Mouse (Mus musculus) large intestine, adult 2 months (tissue): ENCODE measurements at regions not wholly inside any gene's neighbourhood (a gene's known extent, or its start where the extent isn't known, plus 50 kb on each side); places are given as distances from the start of the nearest gene placed in this dataset.
A peak's percentile ranks its signal among the peaks of the same experiment; 100 is the strongest.
"Not testable (repeated sequence)": the region's sequence is repeated elsewhere in the genome, so short reads cannot be mapped to it uniquely, and the experiment has no call there.

Experiments
- DNase-seq: peaks from one replicate; pipeline ENCODE4 v3.0.0-alpha.2; 2012; ENCODE audit warnings: low read depth, low spot score
- WGBS: fragments of 180-500 bp; shearing (Covaris S2); methylation state at CpG from one replicate; pipeline ENCODE4 v1.1.7; 2018; 5-methylcytosine and 5-hydroxymethylcytosine counted together

- no CpG with 5 or more reads among the region's 6 CpGs for WGBS
Measured at GRCm38 (mm10) chr12:82056782-82057611, 112.1 kb upstream of the Sipa1l1 start.

GRCm38 (mm10) chr12:82064986-82065385 is 104.1 kb upstream of the Sipa1l1 start:
- 65% methylated on average over 4 of the region's 4 CpGs for WGBS
- DNase-seq = no peak

More at GRCm38 (mm10) chr12:82056782-82057611, 112.1 kb upstream of the Sipa1l1 start:
- DNase-seq = not testable (repeated sequence)

GRCm38 (mm10) chr12:82066860-82067259 is 102.3 kb upstream of the Sipa1l1 start:
- WGBS = 64% methylated on average over 4 of the region's 4 CpGs
- no peak for DNase-seq

DNA sequence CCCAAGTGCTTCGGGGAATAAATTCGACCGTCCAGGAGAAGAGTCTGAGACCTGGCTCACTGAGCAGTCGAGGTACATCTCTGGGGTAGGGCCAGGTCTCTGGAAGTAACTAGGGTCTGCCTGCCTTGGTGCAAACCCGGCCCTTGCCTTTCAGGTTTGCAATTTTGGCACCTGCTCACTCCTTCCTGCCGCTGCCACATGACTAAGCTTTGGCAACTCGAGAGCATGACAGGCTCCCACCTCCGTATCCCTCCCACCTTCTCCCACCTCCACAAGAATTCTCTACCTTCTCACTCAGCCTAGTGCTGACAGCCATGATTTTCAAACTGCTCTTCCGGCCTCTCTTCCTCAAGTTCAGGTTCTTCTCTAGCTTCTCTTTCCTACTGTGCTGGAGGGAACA is 99.5 kb upstream of the Sipa1l1 start:
- WGBS = 88% methylated on average over 9 of the region's 9 CpGs
- DNase-seq = no peak

- no peak for DNase-seq
- WGBS = 53% methylated on average over 13 of the region's 13 CpGs
Measured at GRCm38 (mm10) chr12:82072810-82073465, 96.2 kb upstream of the Sipa1l1 start.

GRCm38 (mm10) chr12:82075479-82076221 is 93.5 kb upstream of the Sipa1l1 start:
- 75% methylated on average over 13 of the region's 13 CpGs for WGBS
- no peak for DNase-seq

DNA sequence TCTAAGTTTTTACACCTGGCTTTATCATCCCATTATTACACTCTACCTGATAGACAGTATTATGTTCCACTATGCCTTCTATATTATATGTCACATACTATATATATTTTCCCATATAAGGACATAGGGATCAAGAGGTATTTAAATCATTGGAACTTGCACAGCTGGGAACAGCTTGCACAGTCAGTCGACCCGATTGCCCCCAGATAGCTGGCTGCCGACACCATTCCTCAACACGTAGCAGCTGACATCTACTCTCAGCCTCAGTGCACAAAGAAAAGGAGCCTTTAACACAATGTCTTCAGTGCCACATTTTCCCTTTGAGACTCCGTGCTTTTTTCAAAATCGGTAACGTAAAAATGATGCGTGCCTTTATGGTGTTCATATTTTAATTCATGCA is 92.4 kb upstream of the Sipa1l1 start:
- DNase-seq = no peak
- 83% methylated on average over 8 of the region's 8 CpGs for WGBS

GRCm38 (mm10) chr12:82077945-82078344 is 91.2 kb upstream of the Sipa1l1 start:
- 91% methylated on average over 5 of the region's 5 CpGs for WGBS
- no peak for DNase-seq

DNA sequence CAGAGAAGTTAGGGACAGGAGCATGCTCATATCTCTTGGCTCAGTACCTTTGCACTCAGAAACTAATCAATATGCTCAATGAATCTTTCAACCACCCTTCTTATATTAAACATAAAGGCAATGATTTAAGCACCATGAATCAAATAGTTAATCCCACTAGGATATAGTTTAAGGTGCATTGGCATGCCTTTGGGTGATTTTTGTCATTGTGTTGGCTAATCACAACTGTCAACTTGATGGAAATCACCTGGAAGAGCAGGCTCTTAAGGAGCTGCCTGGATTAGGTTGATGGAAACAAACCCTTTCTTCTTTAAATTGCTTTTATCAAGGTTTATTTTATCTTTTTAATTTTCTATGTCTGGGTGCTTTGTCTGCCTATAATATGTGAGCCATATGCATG is 90.4 kb upstream of the Sipa1l1 start:
- DNase-seq = no peak

DNA sequence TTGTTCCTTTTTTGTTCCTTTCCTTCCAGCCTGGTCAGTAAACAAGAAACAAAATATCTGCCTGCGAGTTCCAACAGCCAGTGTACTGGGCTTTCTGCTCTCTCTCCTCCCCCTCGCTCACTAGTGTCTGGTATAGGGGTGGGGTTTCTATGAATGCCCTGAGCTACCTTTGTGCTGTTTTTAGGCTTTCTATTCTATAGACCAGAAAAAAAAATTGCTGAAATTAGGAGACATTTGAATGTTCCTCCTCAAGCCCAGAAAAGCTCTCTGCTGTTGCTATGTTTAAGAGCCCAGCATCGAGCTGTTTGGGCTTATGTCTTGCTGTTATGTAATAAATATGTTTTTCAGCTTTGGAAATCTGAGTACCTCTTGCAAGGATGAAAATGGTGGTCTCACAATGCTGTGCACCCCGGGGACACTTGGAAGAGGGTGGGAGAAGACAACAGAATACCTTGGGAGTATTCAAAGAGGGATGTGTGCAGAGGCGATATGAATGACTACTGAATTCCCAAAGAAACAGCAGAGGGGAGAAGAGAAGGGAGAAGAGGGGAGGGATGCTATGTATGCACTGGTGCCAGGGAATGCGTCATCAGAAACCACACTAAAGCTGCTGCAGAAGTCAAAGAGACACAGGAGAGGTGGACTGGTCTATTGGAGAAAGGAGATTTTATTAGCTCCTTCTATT is 88.8 kb upstream of the Sipa1l1 start:
- no peak for DNase-seq
- WGBS = 75% methylated on average over 6 of the region's 6 CpGs

GRCm38 (mm10) chr12:82082596-82082995 is 86.5 kb upstream of the Sipa1l1 start:
- 98% methylated on average over 4 of the region's 4 CpGs for WGBS
- not testable (repeated sequence) for DNase-seq

DNA sequence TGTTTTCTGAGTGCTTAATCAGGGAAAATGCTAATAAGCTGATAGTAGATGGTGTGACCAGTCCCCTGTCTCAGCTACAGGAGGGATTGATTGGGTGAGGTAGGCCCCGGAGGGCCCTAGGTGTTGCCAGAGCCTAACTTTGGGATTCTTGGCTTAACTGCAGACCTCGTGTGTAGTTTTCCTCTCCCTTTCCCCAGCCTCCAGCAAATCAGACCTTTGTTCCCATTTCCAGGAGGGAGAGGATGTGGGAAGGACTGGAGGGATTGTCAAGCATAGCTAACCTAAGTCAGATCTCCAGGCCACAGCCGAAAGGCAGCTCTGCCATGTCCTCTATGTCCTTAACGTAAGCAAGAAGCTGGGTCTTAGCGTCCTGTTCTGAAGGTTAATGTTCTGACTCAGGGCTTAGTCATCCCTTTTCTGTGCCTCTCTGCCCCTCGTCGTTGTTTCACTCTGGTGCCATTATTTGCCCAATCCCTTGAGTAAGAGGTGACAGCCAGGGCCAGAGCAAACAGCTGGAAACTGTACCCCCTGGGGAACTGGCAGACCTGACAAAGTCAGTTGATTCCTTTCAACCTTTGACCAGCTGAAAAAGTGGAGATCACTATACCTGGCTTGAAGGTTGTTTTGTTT is 83.2 kb upstream of the Sipa1l1 start:
- DNase-seq = no peak
- WGBS = 41% methylated on average over 7 of the region's 7 CpGs

DNA sequence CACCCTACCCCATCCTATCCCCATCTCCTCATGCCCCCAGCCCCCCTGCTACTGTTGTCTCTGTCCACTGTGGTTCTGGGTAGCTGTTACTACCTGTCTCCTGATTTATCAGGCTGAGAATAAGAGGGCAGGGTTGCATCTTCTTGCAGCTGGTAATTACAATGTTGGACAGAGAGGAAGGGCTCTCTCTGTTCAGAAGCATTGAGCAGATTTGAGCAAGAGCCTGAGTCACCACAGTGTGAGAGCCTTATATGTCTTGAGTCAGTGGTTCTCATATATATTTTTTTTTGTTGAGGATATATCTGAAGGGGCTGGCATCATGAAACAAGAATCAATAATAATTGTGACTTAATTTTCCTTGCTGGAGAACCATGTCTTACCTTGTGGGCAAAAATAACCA is 82.7 kb upstream of the Sipa1l1 start:
- no peak for DNase-seq

DNA sequence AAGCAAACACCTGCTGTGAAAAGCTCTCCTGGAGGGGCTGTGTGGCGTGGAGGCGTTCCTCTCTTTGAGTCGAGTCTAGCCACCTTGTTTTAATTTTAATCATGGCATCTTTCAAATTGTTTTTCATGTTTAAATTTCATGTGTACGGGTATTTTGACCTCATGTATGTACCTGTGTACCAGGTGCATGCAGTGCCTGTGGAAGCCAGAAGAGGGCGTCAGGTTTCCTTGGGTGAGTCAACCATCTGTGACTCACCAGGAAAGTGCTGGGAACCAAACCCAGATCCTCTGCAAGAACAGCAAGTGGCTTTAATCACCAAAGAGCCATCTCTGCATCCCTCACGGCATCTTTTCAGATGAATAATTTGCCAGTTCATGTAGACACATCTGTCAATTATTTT is 79.8 kb upstream of the Sipa1l1 start:
- WGBS = 89% methylated on average over 6 of the region's 6 CpGs
- no peak for DNase-seq

DNA sequence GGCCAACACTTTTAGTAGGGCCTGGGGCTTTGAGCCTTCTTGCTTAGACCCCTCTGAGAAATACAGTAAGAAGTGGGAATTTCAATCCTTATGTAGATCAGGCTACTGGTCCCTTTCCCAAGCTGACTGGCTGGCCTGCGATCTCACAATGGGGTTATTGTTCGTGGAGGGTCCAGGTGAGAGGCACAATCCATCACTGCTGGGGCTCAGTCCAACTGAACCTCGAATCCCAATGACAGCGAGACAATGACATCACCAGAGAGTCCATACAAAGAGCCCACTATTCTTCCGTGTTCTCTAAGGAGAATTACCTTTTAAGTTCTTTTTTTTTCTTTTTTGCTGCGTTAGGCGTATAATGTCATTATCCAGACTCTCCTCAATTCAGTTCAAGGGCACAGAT is 75.8 kb upstream of the Sipa1l1 start:
- no peak for DNase-seq
- 42% methylated on average over 7 of the region's 7 CpGs for WGBS

DNA sequence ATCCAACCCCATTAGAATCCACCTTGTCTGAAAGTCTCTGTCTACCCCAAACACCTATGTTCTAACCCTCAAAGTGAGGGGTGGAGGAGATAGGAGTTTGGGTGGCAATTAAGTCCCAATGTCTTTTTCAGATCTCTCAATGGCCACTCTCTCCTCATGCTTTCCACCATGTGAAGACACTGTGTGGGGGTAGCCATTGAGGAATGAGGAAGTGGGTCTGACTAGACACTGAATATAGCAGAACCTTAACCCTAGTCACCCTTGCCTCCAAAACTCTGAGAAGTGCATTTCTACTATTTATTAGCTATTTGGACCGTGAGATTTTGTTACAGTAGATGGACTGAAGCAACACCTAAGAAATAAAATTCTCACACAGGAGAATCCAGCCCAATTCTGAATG is 73.7 kb upstream of the Sipa1l1 start:
- DNase-seq = no peak
- 76% methylated on average over 1 of the region's 1 CpGs for WGBS

GRCm38 (mm10) chr12:82097126-82097525 is 72.0 kb upstream of the Sipa1l1 start:
- peak; percentile 85 for DNase-seq
- 19% methylated on average over 6 of the region's 6 CpGs for WGBS

DNA sequence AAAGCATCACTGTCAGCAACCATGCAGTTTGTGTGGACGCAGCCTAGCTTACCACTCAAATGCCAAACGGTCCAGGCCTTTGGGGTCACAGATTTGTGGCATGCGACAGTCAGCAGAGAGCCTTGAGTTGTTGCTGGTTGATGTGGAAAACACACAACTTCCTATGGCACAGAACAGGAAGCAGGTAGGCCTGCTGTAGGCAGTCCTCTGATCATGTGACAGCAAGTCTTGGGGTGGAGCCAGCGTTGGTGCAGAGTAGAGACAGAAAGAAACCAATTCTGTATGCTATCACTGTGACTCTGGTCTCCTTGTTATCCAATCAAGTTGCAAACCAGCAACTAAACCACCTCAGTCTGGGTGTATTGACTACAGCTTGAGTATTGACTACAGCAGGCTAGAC is 71.5 kb upstream of the Sipa1l1 start:
- 28% methylated on average over 4 of the region's 4 CpGs for WGBS
- DNase-seq = peak; percentile 40

- 80% methylated on average over 10 of the region's 10 CpGs for WGBS
- no peak for DNase-seq
Measured at GRCm38 (mm10) chr12:82104211-82104610, 64.9 kb upstream of the Sipa1l1 start.
